Mouse (Mus musculus) heart, embryonic 14.5 days (tissue): ENCODE data around the gene Zbtb9. TPM values are rescaled to one million over a fixed set of nuclear protein-coding genes. Genes with fewer than 3 reads are reported as not detected.

Experiments used
- ATAC-seq: fragments of 200-750 bp; cut with Nextera tagmentation; 2 replicates; pipeline ENCODE4 v1.8.0; 2017; ENCODE audit warnings: low read depth, moderate TSS enrichment; ENCODE audit not compliant: insufficient number of reproducible peaks, insufficient read depth, low FRiP score
- H3K27ac ChIP-seq, 2 experiments: fragments of 200-500 bp in 1 of 2; fragments of 300-500 bp in 1 of 2; sonication (generic) in 1 of 2; replicated peaks in 1 of 2; 2 replicates each; pipeline ENCODE4 v1.5.1; 2012 to 2014; ENCODE audit warnings: low read depth in 2 of 2, low read length in 2 of 2, control low read depth in 1 of 2, mild to moderate bottlenecking in 1 of 2, mixed read lengths in 1 of 2; ENCODE audit not compliant: control insufficient read depth in 1 of 2, insufficient read depth in 1 of 2
- H3K27me3 ChIP-seq: fragments of 300-500 bp; sonication (generic); 2 replicates; pipeline ENCODE4 v1.6.1; 2014; ENCODE audit warnings: mild to moderate bottlenecking, low read length, control low read depth; ENCODE audit not compliant: control insufficient read depth, insufficient read depth
- H3K36me3 ChIP-seq: fragments of 300-500 bp; sonication (generic); 2 replicates; pipeline ENCODE4 v1.6.1; 2014; ENCODE audit warnings: mild to moderate bottlenecking, control low read depth, low read length, mixed read lengths; ENCODE audit not compliant: control insufficient read depth, insufficient read depth
- H3K4me1 ChIP-seq, 2 experiments: fragments of 200-500 bp in 1 of 2; fragments of 300-500 bp in 1 of 2; sonication (generic) in 1 of 2; 2 replicates each; pipeline ENCODE4 v1.6.1; 2012 to 2014; ENCODE audit warnings: low read length in 2 of 2, control low read depth in 1 of 2, mixed read lengths in 1 of 2; ENCODE audit not compliant: control insufficient read depth in 2 of 2, insufficient read depth in 2 of 2
- H3K4me2 ChIP-seq: fragments of 300-500 bp; sonication (generic); 2 replicates; pipeline ENCODE4 v1.6.1; 2014; ENCODE audit warnings: mild to moderate bottlenecking, low read length
- H3K4me3 ChIP-seq, 2 experiments: fragments of 200-500 bp in 1 of 2; fragments of 300-500 bp in 1 of 2; sonication (generic) in 1 of 2; 2 replicates each; pipeline ENCODE4 v1.5.1; 2012 to 2014; ENCODE audit warnings: low read length in 2 of 2, mild to moderate bottlenecking in 2 of 2, control low read depth in 1 of 2, low read depth in 1 of 2, moderate library complexity in 1 of 2; ENCODE audit not compliant: control insufficient read depth in 1 of 2, insufficient read depth in 1 of 2
- H3K9ac ChIP-seq: fragments of 300-500 bp; sonication (generic); 2 replicates; pipeline ENCODE4 v1.6.1; 2014; ENCODE audit warnings: mild to moderate bottlenecking, low read length
- H3K9me3 ChIP-seq: fragments of 300-500 bp; sonication (generic); 2 replicates; pipeline ENCODE4 v1.6.1; 2016; ENCODE audit warnings: low read length, control low read depth; ENCODE audit not compliant: control insufficient read depth
- WGBS: fragments of 180-500 bp; shearing (Covaris S2); extraction: QIAGEN DNeasy Blood & Tissue Kit; methylation state at CpG from one replicate; pipeline ENCODE4 v1.1.7; 2014; 5-methylcytosine and 5-hydroxymethylcytosine counted together
- polyA plus RNA-seq: library from polyadenylated mRNA; unstranded; fragments of >200 nt; fragmentation: Nextera tagmentation; extraction: Ambion mirVana; gene quantifications from 2 replicates; pipeline ENCODE4 v1.2.1, GENCODE M21; 2014

Gene Zbtb9
- polyA plus RNA-seq, 1 experiment from 2014 or later, result 6.8 TPM

DNA sequence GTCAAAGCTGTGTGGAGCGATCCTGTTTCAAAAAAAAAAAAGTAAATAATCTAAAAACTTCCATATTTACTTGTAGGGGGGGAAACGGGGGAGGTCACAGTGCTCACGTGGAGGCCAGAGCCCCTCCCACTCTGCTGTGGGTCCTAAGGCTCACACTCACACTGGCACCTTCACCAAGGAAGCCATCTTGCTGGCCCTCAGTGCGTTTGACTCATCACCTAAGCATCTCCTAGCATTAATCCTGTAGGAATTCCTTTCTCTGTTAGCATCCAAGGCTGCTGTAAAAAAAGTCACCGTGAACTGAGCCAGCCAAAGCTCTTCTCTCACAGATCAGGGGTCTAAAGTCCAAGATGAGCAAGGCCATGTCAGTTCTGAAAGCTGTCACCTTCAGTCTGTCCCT lies 16.7 kb upstream of the Zbtb9 start:
- H3K4me1 ChIP-seq, result peaks cover 27 to 38% of the 10 kb centered on the region in 2 experiments
- no peak overlapping the region for H3K4me3 ChIP-seq
- ATAC-seq, result no peak
- peaks cover 53% of the 10 kb centered on the region for H3K36me3 ChIP-seq
- H3K9ac ChIP-seq, result no peak overlapping the region
- 71% methylated on average over 5 of the region's 5 CpGs for whole genome bisulfite sequencing
- H3K4me2 ChIP-seq, result no peak overlapping the region
- H3K27ac ChIP-seq, result no peak overlapping the region
- H3K9me3 ChIP-seq, result no peaks in the 10 kb centered on the region
- no peaks in the 10 kb centered on the region for H3K27me3 ChIP-seq

DNA sequence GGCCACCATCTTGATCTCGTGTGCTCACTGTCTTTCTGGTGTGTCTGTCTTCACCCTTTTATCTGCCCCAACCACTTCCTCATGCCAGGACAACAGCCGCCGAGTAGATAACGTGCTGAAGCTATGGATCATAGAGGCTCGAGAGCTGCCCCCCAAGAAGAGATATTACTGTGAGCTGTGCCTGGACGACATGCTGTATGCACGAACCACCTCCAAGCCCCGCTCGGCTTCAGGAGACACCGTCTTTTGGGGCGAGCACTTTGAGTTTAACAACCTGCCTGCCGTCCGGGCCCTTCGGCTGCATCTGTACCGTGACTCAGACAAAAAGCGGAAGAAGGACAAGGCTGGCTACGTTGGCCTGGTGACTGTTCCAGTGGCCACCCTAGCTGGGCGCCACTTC lies 16.1 kb upstream of the Zbtb9 start:
- no peak for ATAC-seq
- H3K4me2 ChIP-seq, result no peak overlapping the region
- H3K4me3 ChIP-seq, result no peak overlapping the region
- H3K4me1 ChIP-seq, result peaks cover 24 to 33% of the 10 kb centered on the region in 2 experiments
- no peak overlapping the region for H3K9ac ChIP-seq
- H3K9me3 ChIP-seq, result no peaks in the 10 kb centered on the region
- WGBS, result 63% methylated on average over 18 of the region's 18 CpGs
- H3K27me3 ChIP-seq, result no peaks in the 10 kb centered on the region
- no peak overlapping the region for H3K27ac ChIP-seq
- peaks cover 59% of the 10 kb centered on the region for H3K36me3 ChIP-seq

GRCm38 (mm10) chr17:26957872-26958271 lies 15.1 kb upstream of the Zbtb9 start:
- Histone ChIP-seq H3K36me3 (peaks cover 69% of the 10 kb centered on the region), H3K4me3 (no peak overlapping the region), H3K4me2 (no peak overlapping the region), H3K4me1 (peaks cover 14 to 23% of the 10 kb centered on the region in 2 experiments), H3K9me3 (no peaks in the 10 kb centered on the region), H3K27ac (no peak overlapping the region), H3K27me3 (no peaks in the 10 kb centered on the region), H3K9ac (no peak overlapping the region)
- WGBS, result 86% methylated on average over 5 of the region's 5 CpGs
- no peak for ATAC-seq

DNA sequence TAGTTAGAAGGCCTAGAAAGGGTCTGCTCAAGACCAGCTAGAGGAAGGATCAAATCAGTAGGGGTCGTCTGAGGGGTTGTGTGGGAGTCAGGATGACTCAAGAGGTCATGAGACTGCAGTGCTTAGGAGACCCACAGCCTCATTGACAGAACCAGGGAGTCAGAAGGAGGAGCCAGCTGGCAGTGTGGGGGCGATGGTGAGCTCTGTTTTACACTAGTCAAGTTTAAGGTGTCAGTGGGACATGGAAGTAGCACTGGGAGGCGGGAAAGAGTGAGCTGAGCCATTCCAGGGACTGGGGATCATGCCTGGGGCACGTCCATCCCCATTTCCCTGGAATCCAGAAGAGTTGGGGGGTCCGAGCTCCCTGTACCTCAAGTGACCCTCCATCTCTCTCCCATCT lies 14.1 kb upstream of the Zbtb9 start:
- Histone ChIP-seq H3K27ac (no peak overlapping the region), H3K9ac (no peak overlapping the region), H3K27me3 (no peaks in the 10 kb centered on the region), H3K9me3 (no peaks in the 10 kb centered on the region), H3K4me3 (no peak overlapping the region), H3K36me3 (peaks cover 76% of the 10 kb centered on the region), H3K4me2 (no peak overlapping the region), H3K4me1 (peaks cover 5 to 13% of the 10 kb centered on the region in 2 experiments)
- ATAC-seq, result no peak
- WGBS, result 59% methylated on average over 4 of the region's 5 CpGs

DNA sequence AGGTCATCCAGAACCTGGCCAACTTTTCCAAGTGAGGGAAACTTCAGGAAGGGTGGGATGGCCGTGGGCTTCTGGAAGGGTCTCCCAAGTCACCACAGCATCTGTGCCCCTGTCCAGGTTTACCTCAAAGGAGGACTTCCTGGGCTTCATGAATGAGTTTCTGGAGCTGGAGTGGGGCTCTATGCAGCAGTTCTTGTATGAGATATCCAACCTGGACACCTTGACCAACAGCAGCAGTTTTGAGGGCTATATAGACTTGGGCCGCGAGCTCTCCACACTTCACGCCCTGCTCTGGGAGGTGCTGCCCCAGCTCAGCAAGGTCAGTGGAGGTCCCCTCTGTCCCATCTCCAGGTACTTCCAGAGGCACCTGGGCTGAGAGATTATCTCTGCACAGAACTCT lies 13.2 kb upstream of the Zbtb9 start:
- Histone ChIP-seq H3K4me3 (no peak overlapping the region), H3K4me2 (no peak overlapping the region), H3K27me3 (no peaks in the 10 kb centered on the region), H3K9me3 (no peaks in the 10 kb centered on the region), H3K4me1 (peaks cover 3% of the 10 kb centered on the region in 2 experiments; a peak in 3 of 4 replicates), H3K36me3 (peaks cover 84% of the 10 kb centered on the region), H3K9ac (no peak overlapping the region), H3K27ac (no peak overlapping the region)
- 96% methylated on average over 4 of the region's 4 CpGs for WGBS
- no peak for ATAC-seq

GRCm38 (mm10) chr17:26961572-26962240 lies 11.3 kb upstream of the Zbtb9 start:
- Histone ChIP-seq H3K27me3 (no peaks in the 10 kb centered on the region), H3K9me3 (no peaks in the 10 kb centered on the region), H3K4me2 (no peak overlapping the region), H3K36me3 (peaks cover 93% of the 10 kb centered on the region), H3K27ac (no peak overlapping the region), H3K4me3 (no peak overlapping the region), H3K9ac (no peak overlapping the region), H3K4me1 (no peaks in the 10 kb centered on the region)
- WGBS, result 88% methylated on average over 21 of the region's 21 CpGs
- ATAC-seq, result no peak

- Histone ChIP-seq H3K27ac (no peak overlapping the region), H3K4me3 (no peak overlapping the region), H3K36me3 (peaks cover 62% of the 10 kb centered on the region), H3K9ac (no peak overlapping the region), H3K9me3 (no peaks in the 10 kb centered on the region), H3K4me2 (no peak overlapping the region), H3K27me3 (no peaks in the 10 kb centered on the region), H3K4me1 (peaks cover 0 to 9% of the 10 kb centered on the region in 2 experiments; a peak in 3 of 4 replicates)
- ATAC-seq, result no peak
- WGBS, result 88% methylated on average over 11 of the region's 11 CpGs
Measured at GRCm38 (mm10) chr17:26966993-26967392, 6.0 kb upstream of the Zbtb9 start.

- no peak overlapping the region for H3K4me3 ChIP-seq
- H3K9me3 ChIP-seq, result no peaks in the 10 kb centered on the region
- H3K36me3 ChIP-seq, result peaks cover 58% of the 10 kb centered on the region
- H3K9ac ChIP-seq, result no peak overlapping the region
- H3K4me2 ChIP-seq, result no peak overlapping the region
- H3K27me3 ChIP-seq, result no peaks in the 10 kb centered on the region
- H3K27ac ChIP-seq, result no peak overlapping the region
- no peak for ATAC-seq
- H3K4me1 ChIP-seq, result peaks cover 0 to 13% of the 10 kb centered on the region in 2 experiments; a peak in 3 of 4 replicates
- 86% methylated on average over 6 of the region's 6 CpGs for WGBS
Measured at GRCm38 (mm10) chr17:26967477-26967876, 5.5 kb upstream of the Zbtb9 start.
